Mouse (Mus musculus) WW6 (cell line): ENCODE results near the gene Klhl33.

ENCODE experiments used
- DNase-seq: peaks from one replicate; pipeline ENCODE4 v3.0.0-alpha.2; 2013; ENCODE audit warnings: low read depth, low spot score

Klhl33 gene

DNA sequence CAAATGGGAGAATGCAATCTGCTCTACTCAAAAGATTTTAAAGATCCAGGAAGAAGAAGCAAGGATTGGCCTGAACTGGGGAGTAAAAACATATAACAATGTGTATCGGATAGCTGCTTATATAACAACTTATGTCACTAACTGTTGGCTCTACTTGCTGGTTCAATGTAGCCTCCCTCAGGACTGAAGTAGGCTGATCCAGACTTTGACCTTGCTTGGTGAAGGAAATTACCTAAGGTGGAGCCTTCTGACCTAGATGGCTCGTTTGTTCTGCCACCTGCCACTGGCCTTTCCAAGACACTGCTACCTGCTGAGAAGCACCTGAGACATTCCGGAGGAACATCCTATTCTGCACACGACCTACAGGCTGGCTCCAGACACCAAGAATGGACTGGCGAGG, 41.5 kb downstream of the Klhl33 start:
- no peak for DNase-seq
